Comparison of ENCODE assay signal across 8 mouse cellular contexts in the genomic region with DNA sequence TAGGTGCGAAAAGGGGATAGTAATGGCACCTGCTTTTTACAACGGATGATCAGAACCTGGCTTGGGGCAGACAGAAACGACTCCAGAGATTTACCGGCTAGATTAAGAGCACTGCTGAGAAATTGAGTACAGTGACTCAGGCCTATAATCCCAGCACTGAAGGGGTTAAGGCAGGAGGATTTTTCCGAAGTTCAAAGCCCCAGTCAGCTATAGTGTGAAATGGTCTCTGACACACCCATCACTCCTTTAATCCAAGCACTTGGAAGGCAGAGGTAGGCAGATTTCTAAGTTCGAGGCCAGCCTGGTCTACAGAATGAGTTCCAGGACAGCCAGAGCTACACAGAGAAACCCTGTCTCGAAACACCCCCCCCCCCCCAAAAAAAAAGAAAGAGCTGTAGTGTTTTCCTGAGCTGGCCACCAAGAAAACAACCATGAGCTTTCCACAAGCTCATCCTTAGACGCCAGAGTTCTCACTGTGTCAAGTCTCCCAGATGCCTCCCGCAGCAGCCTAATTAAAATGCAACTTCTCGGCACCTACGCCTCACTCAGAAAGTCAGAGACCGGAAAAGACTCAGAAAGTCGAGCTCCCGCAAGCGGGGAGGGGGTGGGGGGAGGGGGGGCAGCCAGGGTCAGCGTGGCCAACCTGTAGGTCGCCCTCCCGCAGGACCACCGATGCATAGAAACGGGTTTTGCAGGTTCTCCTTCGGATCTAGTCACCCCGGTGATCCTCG. TPM values are rescaled to one million over a fixed set of nuclear protein-coding genes. Genes with fewer than 3 reads are reported as not detected.
DNase-seq lines count a peak whose midpoint lies in the region; ATAC-seq and TF ChIP-seq lines count a peak whose summit lies in the region.

No protein-coding gene starts in this region.

- no peaks in the 10 kb centered on the region for H3K9me3 ChIP-seq in heart, postnatal 0 days (replicated peaks; ENCODE audit: control insufficient read depth, low read length)

- no peak for TF ChIP-seq CTCF in left cerebral cortex, adult 2 months (IDR thresholded peaks at IDR 0.05)
- no peak for TF ChIP-seq CTCF in bone marrow, adult 2 months (IDR thresholded peaks at IDR 0.05; ENCODE audit: control insufficient read depth, insufficient read depth, low read length)
- no peak for TF ChIP-seq CTCF in heart, postnatal 0 days (IDR thresholded peaks at IDR 0.05; ENCODE audit: low read depth)

- no peaks in the 10 kb centered on the region for H3K27me3 ChIP-seq in heart, postnatal 0 days (ENCODE audit: control insufficient read depth, insufficient read depth, low read length)

- DNase-seq in left cerebral cortex, adult 2 months (ENCODE audit: extremely low spot score in 1 of 2, low spot score in 2 of 2), result no peak
- DNase-seq in left cerebral cortex, postnatal 4 days, result no peak
- peak; percentile 28 for DNase-seq in heart, postnatal 0 days (ENCODE audit: low spot score)
- DNase-seq in lung, postnatal 10 days, result peak; percentile 6
- DNase-seq in cerebellum, postnatal 36 days, result no peak
- DNase-seq in layer of hippocampus, adult 11-12 months (ENCODE audit: low spot score), result no peak
- no peak for DNase-seq in layer of hippocampus, postnatal 14 days (ENCODE audit: low spot score in 2 of 2)

- no peak for TF ChIP-seq POLR2A in bone marrow, adult 2 months (IDR thresholded peaks at IDR 0.05; ENCODE audit: borderline replicate concordance, control insufficient read depth, low read depth, low read length)

- H3K4me3 ChIP-seq in left cerebral cortex, adult 2 months, result peak overlapping the region; percentile 64
- H3K4me3 ChIP-seq in bone marrow, adult 2 months (replicated peaks; ENCODE audit: control insufficient read depth, low read depth, low read length), result peak overlapping the region; percentile 83
- peak overlapping the region; percentile 55 for H3K4me3 ChIP-seq in heart, postnatal 0 days (ENCODE audit: low read depth, low read length)

- no peak for TF ChIP-seq EP300 in heart, postnatal 0 days (IDR thresholded peaks at IDR 0.05; ENCODE audit: low read depth)

- 8% methylated on average over 23 of the region's 23 CpGs for WGBS in bone marrow, adult 2 months
- WGBS in heart, postnatal 0 days, result 16% methylated on average over 23 of the region's 23 CpGs

- peak overlapping the region; percentile 75 for H3K9ac ChIP-seq in heart, postnatal 0 days (replicated peaks; ENCODE audit: low read depth, low read length)

- H3K27ac ChIP-seq in left cerebral cortex, adult 2 months, result peak overlapping the region; percentile 4; the same call in 1 of the 2 replicates
- H3K27ac ChIP-seq in bone marrow, adult 2 months (ENCODE audit: control insufficient read depth, insufficient read depth, low read depth, low read length, poor library complexity), result peak overlapping the region; percentile 92
- H3K27ac ChIP-seq in heart, postnatal 0 days (ENCODE audit: low read depth), result peak overlapping the region; percentile 74

- no peaks in the 10 kb centered on the region; the same call in 1 of the 2 replicates for H3K36me3 ChIP-seq in heart, postnatal 0 days (replicated peaks; ENCODE audit: control insufficient read depth, insufficient read depth, low read length)

- intact Hi-C loops in left cerebral cortex, adult 2 months (cut with DNase I), result no loop called here
- intact Hi-C loops in left cerebral cortex, postnatal 4 days (cut with DNase I), result no loop called here

- peak overlapping the region; percentile 80 for H3K4me2 ChIP-seq in heart, postnatal 0 days (ENCODE audit: low read depth, low read length)

- ATAC-seq in heart, postnatal 0 days (ENCODE audit: insufficient read depth, low read depth), result peak; percentile 25

- peaks cover 7% of the 10 kb centered on the region for H3K4me1 ChIP-seq in bone marrow, adult 2 months (ENCODE audit: control insufficient read depth, insufficient read depth, low read length)
- H3K4me1 ChIP-seq in heart, postnatal 0 days (ENCODE audit: control insufficient read depth, insufficient read depth), result no peaks in the 10 kb centered on the region

RNA-seq across cellular contexts. Expression of gene Birc3, which starts 0.8 kb away (rescaled TPM):
- total RNA-seq in left cerebral cortex, adult 2 months (2021), result 1 to 10 TPM; 2.9 to 3.9 TPM
- 1 to 10 TPM; 1.8 to 3.4 TPM for total RNA-seq in left cerebral cortex, postnatal 4 days (2021)
- polyA plus RNA-seq in bone marrow, adult 2 months (2011; ENCODE audit: insufficient read depth, insufficient read length, low replicate concordance, missing spikeins), result 21.9 and 45.9 TPM in 2 replicates
- 7.1 and 7.2 TPM in 2 replicates for total RNA-seq in heart, postnatal 0 days (2014; rRNA removed; ENCODE audit: low replicate concordance)
- 3.9 and 4.4 TPM in 2 replicates for polyA plus RNA-seq in heart, postnatal 0 days (2015; fragmentation: Nextera tagmentation; extraction: Ambion mirVana)
- 1 to 10 TPM; 3.7 to 4.2 TPM for total RNA-seq in layer of hippocampus, postnatal 14 days (2021)

RNA-seq across cellular contexts. Expression of gene Birc2, which starts 35.3 kb away (rescaled TPM):
- 10 to 100 TPM; 31.0 to 38.1 TPM for total RNA-seq in left cerebral cortex, adult 2 months (2021)
- 10 to 100 TPM; 28.1 to 30.5 TPM for total RNA-seq in left cerebral cortex, postnatal 4 days (2021)
- polyA plus RNA-seq in bone marrow, adult 2 months (2011; ENCODE audit: insufficient read depth, insufficient read length, low replicate concordance, missing spikeins), result 25.9 and 41.1 TPM in 2 replicates
- 26.8 and 32.8 TPM in 2 replicates for total RNA-seq in heart, postnatal 0 days (2014; rRNA removed; ENCODE audit: low replicate concordance)
- polyA plus RNA-seq in heart, postnatal 0 days (2015; fragmentation: Nextera tagmentation; extraction: Ambion mirVana), result 21.3 and 23.0 TPM in 2 replicates
- 10 to 100 TPM; 34.9 to 35.4 TPM for total RNA-seq in layer of hippocampus, postnatal 14 days (2021)

Comparison
In these comparisons a context has a peak if more than half of its experiments do, and no peak if none do; other contexts are left out.
1. DNase-seq: peak in heart, postnatal 0 days (single experiment) and lung, postnatal 10 days (single experiment); none in left cerebral cortex, adult 2 months (0 of 2), left cerebral cortex, postnatal 4 days (single experiment), cerebellum, postnatal 36 days (0 of 2), layer of hippocampus, adult 11-12 months (single experiment) and layer of hippocampus, postnatal 14 days (0 of 2).
2. H3K27ac ChIP-seq: peak in every context shown above with its lines; median percentile 92 in bone marrow, adult 2 months; 74 in heart, postnatal 0 days; 4 in left cerebral cortex, adult 2 months.
3. Peak in every context shown above with its lines, with median percentiles within 50 percentile points of each other: H3K4me3 ChIP-seq.